Mouse (Mus musculus): ENCODE measurements around the gene Itga5.

GRCm38 (mm10) chr15:103334194-103334593, 32.4 kb downstream of the Itga5 start:
- TF ChIP-seq CTCF (IDR thresholded peaks at IDR 0.05; ENCODE audit: insufficient read depth, low read length), result no peak
- TF ChIP-seq POLR2A (IDR thresholded peaks at IDR 0.05; ENCODE audit: borderline replicate concordance, extremely low read depth, low read depth, low read length), result no peak

Data from lung, adult 2 months (tissue).